Mouse (Mus musculus) retina, postnatal 7 days (tissue): ENCODE data around the gene Vav3.

Source experiments
- DNase-seq: peaks from one replicate; pipeline ENCODE4 v3.0.0-alpha.2; 2012; ENCODE audit warnings: low read depth, low spot score

Gene Vav3

GRCm38 (mm10) chr3:109352690-109353089 lies 12.2 kb downstream of the Vav3 start:
- DNase-seq = no peak

DNA sequence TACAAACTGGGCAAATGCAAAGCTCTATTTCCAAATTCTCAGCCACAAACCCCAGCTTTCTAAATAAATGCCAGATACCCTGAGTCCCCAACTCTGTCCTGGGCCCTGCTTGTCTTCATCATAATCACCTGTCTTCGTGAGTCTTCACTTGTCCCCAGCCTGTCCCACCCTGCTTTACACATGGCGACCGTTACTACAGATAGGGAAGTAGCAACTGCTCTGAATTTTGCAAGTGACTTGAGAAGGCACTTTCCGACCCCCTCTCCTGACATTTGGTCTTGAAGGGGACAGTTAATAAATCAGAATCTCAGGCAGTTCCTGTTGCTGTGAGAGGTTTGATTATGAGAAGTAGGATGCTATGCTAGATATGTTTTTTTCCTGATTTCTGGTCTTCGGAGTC lies 13.4 kb downstream of the Vav3 start:
- DNase-seq = no peak

DNA sequence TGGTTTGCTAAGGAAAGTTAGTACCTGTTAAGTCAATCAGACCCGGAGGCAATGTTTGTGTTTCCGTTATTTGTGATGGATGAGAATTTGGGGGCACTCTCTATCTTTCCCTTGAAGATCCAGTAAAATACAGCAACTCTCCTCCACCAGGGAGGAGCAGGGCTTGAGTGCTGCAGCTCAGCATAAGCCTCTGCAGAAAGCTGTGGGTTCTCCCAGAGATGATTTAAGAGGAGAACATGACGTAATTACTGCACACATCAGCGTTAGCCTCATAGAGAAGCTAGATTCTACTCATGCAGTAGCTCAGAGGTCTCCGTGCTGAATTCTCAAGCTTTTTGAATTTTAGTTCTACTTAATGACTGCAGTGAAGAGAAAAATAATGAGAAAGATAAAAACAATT lies 14.7 kb downstream of the Vav3 start:
- DNase-seq = no peak

- DNase-seq = no peak
These were observed 20.3 kb downstream of the Vav3 start for GRCm38 (mm10) chr3:109360746-109361145.

DNA sequence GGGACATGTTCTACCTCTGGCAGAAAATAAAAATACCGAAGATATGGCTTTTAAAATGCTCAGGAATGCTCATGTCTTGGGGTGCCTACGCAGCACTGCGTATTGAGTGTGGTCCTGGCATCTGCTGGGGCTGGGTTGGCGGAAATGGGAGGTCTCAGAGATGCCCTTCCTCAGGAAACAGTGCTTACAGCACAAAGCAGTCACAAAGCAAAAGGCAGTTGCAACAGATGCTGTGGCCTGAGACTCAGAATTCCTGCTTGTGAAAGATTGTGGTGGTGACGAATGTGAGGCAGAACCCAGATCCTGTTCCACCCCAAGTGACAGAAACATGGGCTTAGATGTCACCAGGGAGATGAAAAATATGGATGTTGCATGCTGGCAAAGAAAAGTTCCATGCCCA lies 21.4 kb downstream of the Vav3 start:
- DNase-seq = no peak

DNA sequence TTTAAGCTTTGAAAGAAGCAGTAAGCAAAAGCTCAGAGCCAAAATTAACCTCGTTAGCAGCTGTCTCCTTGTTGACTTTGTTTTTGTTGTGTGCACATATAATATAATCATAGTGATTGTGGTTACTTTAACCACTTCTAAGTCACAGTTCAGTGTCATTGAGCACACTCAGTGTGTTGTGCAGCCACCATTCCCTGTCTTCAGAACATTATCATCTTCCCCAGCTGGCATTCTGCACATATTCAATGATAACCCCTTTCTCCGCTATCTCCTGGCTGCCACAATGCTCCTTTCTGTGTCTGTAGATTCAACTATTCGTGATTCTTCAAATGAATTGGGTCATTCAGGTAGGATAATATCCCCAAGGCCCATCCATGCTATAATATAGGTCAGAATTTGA lies 21.9 kb downstream of the Vav3 start:
- no peak for DNase-seq

- no peak for DNase-seq
These were observed 23.1 kb downstream of the Vav3 start for GRCm38 (mm10) chr3:109363522-109363921.

- DNase-seq = no peak
These were observed 25.4 kb downstream of the Vav3 start for GRCm38 (mm10) chr3:109365875-109366274.

- no peak for DNase-seq
These were observed 26.0 kb downstream of the Vav3 start for GRCm38 (mm10) chr3:109366411-109366851.

GRCm38 (mm10) chr3:109368383-109369289 lies 28.2 kb downstream of the Vav3 start:
- DNase-seq = no peak

DNA sequence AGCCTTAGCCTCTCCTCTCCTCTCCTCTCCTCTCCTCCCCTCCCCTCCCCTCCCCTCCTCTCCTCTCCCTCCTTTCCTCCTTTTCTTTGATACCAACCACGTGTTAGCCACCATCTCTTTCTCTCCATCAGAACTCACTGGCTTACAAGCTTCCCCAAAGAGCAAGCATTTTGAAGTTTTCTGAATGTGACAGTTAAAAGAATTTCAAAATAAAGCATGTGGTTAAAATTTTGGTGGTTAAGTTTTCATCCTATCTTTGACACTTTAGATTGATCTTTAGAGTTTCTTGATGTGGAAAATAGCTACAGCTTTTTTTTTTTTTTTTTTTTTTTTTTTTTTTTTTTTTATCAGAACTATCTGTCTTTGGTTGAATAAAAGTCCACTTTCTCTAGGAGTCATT lies 31.1 kb downstream of the Vav3 start:
- no peak for DNase-seq

DNA sequence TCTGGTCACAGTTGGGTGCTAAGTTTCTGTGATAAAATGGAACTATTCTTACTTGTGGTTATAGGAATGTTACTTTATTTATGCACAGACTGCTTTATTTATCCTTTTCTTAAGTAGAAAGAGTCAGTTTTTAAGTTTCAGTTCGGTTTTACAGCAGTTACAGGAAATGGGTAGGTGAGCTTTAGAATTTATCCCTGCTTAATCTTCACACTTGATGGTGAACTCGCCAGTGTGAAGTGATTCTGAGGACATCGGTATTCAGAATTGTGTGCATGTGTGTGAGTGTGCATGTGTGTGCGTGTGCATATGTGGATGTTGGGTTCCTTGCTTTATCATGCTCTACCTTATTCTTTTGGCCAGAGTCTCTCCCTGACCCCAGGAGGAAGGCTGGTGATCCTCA lies 32.2 kb downstream of the Vav3 start:
- no peak for DNase-seq

- DNase-seq = no peak
These were observed 37.8 kb downstream of the Vav3 start for GRCm38 (mm10) chr3:109378278-109378677.

DNA sequence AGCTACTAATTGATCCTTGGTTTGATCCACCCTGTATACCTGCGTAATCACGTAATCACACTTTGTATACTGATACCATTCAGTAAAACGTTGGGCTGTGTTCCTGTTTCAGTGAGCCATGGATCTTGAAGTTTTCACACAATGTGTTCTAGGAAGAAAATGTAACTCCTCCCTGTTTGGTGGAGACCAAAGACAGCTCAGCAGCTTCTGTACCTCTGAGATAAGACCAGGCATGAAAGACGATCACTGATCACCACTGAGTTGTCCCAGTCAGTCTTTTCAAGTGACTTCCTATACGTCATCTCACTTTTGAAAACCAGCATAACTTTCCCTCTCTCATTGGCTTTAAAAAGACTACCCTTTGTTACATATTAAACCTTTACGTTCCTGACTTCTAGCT lies 38.2 kb downstream of the Vav3 start:
- DNase-seq = no peak

- DNase-seq = no peak
These were observed 48.3 kb downstream of the Vav3 start for GRCm38 (mm10) chr3:109388730-109389129.

DNA sequence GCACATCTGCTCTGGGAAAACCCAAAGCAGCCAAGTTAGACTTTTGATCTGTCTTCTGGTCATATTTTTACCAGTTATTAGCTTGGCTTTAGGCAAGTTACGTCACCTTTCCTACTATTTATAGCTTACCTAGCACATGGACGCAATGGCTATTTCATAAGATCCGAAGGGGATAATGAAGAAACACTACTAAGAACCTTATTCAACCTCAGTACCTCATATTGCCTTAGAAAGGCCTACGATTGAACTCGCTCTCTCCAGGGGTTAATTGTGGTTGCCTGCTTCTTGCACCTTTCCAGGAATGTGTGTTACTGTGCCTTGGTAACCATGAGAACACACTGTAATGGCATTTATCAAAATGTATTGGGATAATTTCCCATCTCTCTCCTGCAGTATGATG lies 61.1 kb downstream of the Vav3 start:
- DNase-seq = no peak

- DNase-seq = no peak
These were observed 70.8 kb downstream of the Vav3 start for GRCm38 (mm10) chr3:109411294-109411693.

- no peak for DNase-seq
These were observed 80.0 kb downstream of the Vav3 start for GRCm38 (mm10) chr3:109420403-109420802.

GRCm38 (mm10) chr3:109421019-109421418 lies 80.6 kb downstream of the Vav3 start:
- DNase-seq = no peak

DNA sequence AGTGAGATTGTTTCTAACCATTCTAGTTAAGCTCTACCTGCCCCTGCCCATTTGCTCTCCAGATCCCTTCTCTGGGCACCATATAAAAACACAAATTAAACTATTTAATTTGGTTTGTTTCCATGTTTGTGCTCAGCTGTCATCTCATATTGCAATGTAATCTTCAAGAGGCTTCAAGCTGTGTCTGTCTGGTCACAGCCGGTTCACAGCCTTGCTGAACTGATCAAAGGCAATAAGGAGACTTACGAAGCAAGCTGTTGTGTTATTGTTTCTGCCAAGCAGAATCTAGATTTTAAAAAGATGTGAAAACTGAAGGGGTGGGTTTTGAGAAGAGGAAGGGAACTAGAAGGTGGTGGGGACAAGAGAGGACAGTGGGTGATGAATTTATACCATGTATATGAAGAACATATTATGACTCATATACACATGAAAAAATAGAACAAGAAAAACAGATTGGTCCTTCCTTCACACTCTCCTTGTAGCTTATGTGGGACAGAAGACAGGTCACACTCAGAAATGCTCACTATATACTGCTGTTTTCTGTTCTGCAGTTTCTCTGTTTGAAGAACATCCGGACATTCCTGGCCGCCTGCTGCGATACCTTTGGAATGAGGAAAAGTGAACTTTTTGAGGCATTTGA lies 83.1 kb downstream of the Vav3 start:
- no peak for DNase-seq

DNA sequence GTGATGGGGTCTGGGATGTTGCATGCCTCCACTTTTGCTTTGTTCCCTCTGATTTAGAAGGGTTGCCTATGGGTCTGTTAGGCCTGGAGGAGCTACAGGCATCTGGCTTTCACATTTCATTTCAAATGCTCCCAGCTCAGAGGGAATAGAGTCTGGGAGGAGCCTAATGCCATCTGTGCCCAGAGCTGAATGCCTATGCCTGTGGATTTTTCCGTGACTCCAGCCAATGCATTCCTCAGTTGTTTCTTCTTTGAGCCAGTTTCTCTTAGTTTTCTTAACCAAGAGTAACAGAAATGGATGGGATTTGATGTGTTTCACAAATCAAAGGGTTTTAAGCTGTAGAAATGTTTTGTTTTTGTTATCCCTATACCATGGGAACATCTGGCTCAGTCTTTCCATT lies 90.8 kb downstream of the Vav3 start:
- DNase-seq = no peak

DNA sequence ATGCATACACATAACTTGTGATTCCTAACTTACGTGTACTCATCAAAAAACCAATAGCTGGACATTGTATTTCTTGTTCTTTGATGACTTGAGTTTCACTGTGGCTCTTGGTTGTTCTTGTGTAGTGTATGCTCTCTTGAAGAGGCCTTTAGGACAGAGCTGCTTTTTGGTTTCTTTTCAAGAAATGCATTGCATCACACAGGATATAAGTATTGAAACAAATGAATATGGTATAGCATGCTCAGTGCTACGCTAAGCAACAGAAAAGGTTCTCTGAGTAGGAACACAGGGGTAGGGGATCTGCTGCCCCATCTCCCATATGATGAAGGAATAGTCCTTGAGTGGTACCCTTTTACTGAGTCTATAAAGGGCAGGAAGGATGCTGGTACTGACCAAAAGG lies 98.1 kb downstream of the Vav3 start:
- DNase-seq = no peak

GRCm38 (mm10) chr3:109439253-109439652 lies 98.8 kb downstream of the Vav3 start:
- no peak for DNase-seq
